10 mouse cellular contexts compared by ENCODE assay signal in genomic region chr14:64593564-64593963, GRCm38 (mm10).
DNase-seq lines count a peak whose midpoint lies in the region; ATAC-seq and TF ChIP-seq lines count a peak whose summit lies in the region.
"Had no signal": no experiment of that assay in that cellular context is flagged by ENCODE, and none has a peak within 500 bp of the region (broad histone marks: within the 10 kb centered on the region; RNA-seq: fewer than 3 reads in every experiment).

No protein-coding gene starts in this region.

- peak; percentile 9; the same call in 1 of the 2 replicates for ATAC-seq in hindbrain, embryonic 16.5 days
- no peak for ATAC-seq in midbrain, embryonic 14.5 days (ENCODE audit: low FRiP score, low TSS enrichment)

- WGBS in hindbrain, embryonic 16.5 days, result 11% methylated on average over 4 of the region's 4 CpGs
- 9% methylated on average over 4 of the region's 4 CpGs for WGBS in midbrain, embryonic 14.5 days

- H3K9ac ChIP-seq in ES-E14 (ENCODE audit: insufficient read depth, low read depth, low read length, poor library complexity, severe bottlenecking), result no peak overlapping the region
- H3K9ac ChIP-seq in hindbrain, embryonic 16.5 days (ENCODE audit: low read depth, low read length), result peak overlapping the region; percentile 88
- peak overlapping the region; percentile 100 for H3K9ac ChIP-seq in midbrain, embryonic 14.5 days (replicated peaks; ENCODE audit: low read length)
- H3K9ac ChIP-seq: limb, embryonic 12.5 days had no signal

- H3K4me3 ChIP-seq in ES-E14 (ENCODE audit: insufficient read depth in 1 of 2, low read depth in 1 of 2, low read length in 2 of 2, poor library complexity in 1 of 2, severe bottlenecking in 1 of 2), result no peak overlapping the region
- H3K4me3 ChIP-seq in hindbrain, embryonic 16.5 days (ENCODE audit: low read length), result peak overlapping the region; percentile 73
- peak overlapping the region; percentile 87 for H3K4me3 ChIP-seq in midbrain, embryonic 14.5 days (replicated peaks; ENCODE audit: low read depth, low read length)
- H3K4me3 ChIP-seq: limb, embryonic 12.5 days had no signal

- peaks cover 13 to 34% of the 10 kb centered on the region in 2 experiments for H3K4me1 ChIP-seq in ES-E14 (ENCODE audit: control insufficient read depth in 2 of 2, insufficient read depth in 2 of 2, low read length in 2 of 2, poor library complexity in 1 of 2)
- H3K4me1 ChIP-seq in hindbrain, embryonic 16.5 days (ENCODE audit: control insufficient read depth, insufficient read depth, low read depth, low read length), result peaks cover 27% of the 10 kb centered on the region
- H3K4me1 ChIP-seq in midbrain, embryonic 14.5 days (ENCODE audit: control insufficient read depth, insufficient read depth, low read length), result peaks cover 45% of the 10 kb centered on the region

- H3K27me3 ChIP-seq in hindbrain, embryonic 16.5 days (replicated peaks; ENCODE audit: control insufficient read depth, insufficient read depth, low read length), result no peaks in the 10 kb centered on the region
- no peaks in the 10 kb centered on the region for H3K27me3 ChIP-seq in midbrain, embryonic 14.5 days (ENCODE audit: control insufficient read depth, insufficient read depth, low read length)

- 0 out of 2 replicates have a peak, but pooled peaks cover 2% of the 10 kb centered on the region for H3K36me3 ChIP-seq in ES-E14 (ENCODE audit: control insufficient read depth, insufficient read depth, low read length, poor library complexity, severe bottlenecking)
- no peaks in the 10 kb centered on the region for H3K36me3 ChIP-seq in hindbrain, embryonic 16.5 days (ENCODE audit: control insufficient read depth, insufficient read depth, low read length)
- peaks cover 43% of the 10 kb centered on the region for H3K36me3 ChIP-seq in midbrain, embryonic 14.5 days (ENCODE audit: control insufficient read depth, insufficient read depth, low read length)
- H3K36me3 ChIP-seq: limb, embryonic 12.5 days had no signal

- H3K9me3 ChIP-seq in ES-E14 (ENCODE audit: control insufficient read depth, insufficient read depth, low read depth, low read length), result no peaks in the 10 kb centered on the region
- H3K9me3 ChIP-seq in hindbrain, embryonic 16.5 days (ENCODE audit: control insufficient read depth, low read length), result no peaks in the 10 kb centered on the region
- H3K9me3 ChIP-seq in midbrain, embryonic 14.5 days (ENCODE audit: control insufficient read depth, low read length), result no peaks in the 10 kb centered on the region
- H3K9me3 ChIP-seq: limb, embryonic 12.5 days had no signal

- H3K27ac ChIP-seq in ES-E14 (ENCODE audit: insufficient read depth, low read depth, low read length, poor library complexity, severe bottlenecking), result peak overlapping the region; percentile 71; the same call in 1 of the 2 replicates
- peak overlapping the region; percentile 100 for H3K27ac ChIP-seq in hindbrain, embryonic 16.5 days (ENCODE audit: low read depth, low read length)
- peak overlapping the region; percentile 100 for H3K27ac ChIP-seq in midbrain, embryonic 14.5 days (replicated peaks; ENCODE audit: low read depth, low read length)
- H3K27ac ChIP-seq: limb, embryonic 12.5 days had no signal

- in situ Hi-C loops in ES-E14 (cut with MboI; ENCODE audit: low sequenced_read_pairs in 2 of 2, unreplicated experiment in 2 of 2), result loop anchor here in 1 of 2 experiments (25.0 kb wide), 1 partner anchor 1356 kb away; no protein-coding TSS in a partner anchor

- peak overlapping the region; percentile 92 for H3K4me2 ChIP-seq in hindbrain, embryonic 16.5 days (ENCODE audit: low read length)
- peak overlapping the region; percentile 75 for H3K4me2 ChIP-seq in midbrain, embryonic 14.5 days (ENCODE audit: low read length)
- H3K4me2 ChIP-seq: limb, embryonic 12.5 days had no signal

- no peak for DNase-seq in ES-E14 (ENCODE audit: low read depth, low spot score)
- DNase-seq in cerebellum, postnatal 25 days, result peak; percentile 75 to 80
- DNase-seq in midbrain, embryonic 14.5 days, result peak; percentile 74
- no peak for DNase-seq in natural killer cell, adult 2 months (ENCODE audit: low spot score in 2 of 2)
- DNase-seq in heart, postnatal 4 days, result no peak
- no peak for DNase-seq in spleen, adult 18-20 months
- no peak for DNase-seq in c-Kit-positive CD71-positive TER-119-positive erythroid progenitor cells, embryonic 14.5 days (ENCODE audit: low spot score)
- DNase-seq: thymus, adult 2 months had no signal

TF ChIP-seq in ES-E14, 5 proteins besides CTCF, POLR2A, EP300 and RAD21:
- TF ChIP-seq ZC3H11A (IDR thresholded peaks at IDR 0.05; ENCODE audit: borderline replicate concordance, low read depth, low read length) (no peak), ZNF384 (IDR thresholded peaks at IDR 0.05; ENCODE audit: low read depth, low read length) (no peak), MAFK (IDR thresholded peaks at IDR 0.05; ENCODE audit: insufficient read depth, low read depth, low read length) (no peak), CHD2 (IDR thresholded peaks at IDR 0.05; ENCODE audit: low read depth, low read length) (no peak), HCFC1 (IDR thresholded peaks at IDR 0.05; ENCODE audit: borderline replicate concordance, insufficient read depth, low read length) (no peak)

Comparison
In these comparisons a context has a peak if more than half of its experiments do, and no peak if none do; other contexts are left out.
1. DNase-seq: peak in cerebellum, postnatal 25 days (2 of 2) and midbrain, embryonic 14.5 days (single experiment); none in ES-E14 (single experiment), natural killer cell, adult 2 months (0 of 2), heart, postnatal 4 days (single experiment), spleen, adult 18-20 months (0 of 2) and c-Kit-positive CD71-positive TER-119-positive erythroid progenitor cells, embryonic 14.5 days (single experiment).
2. H3K4me3 ChIP-seq: peak in hindbrain, embryonic 16.5 days (single experiment) and midbrain, embryonic 14.5 days (single experiment); none in ES-E14 (0 of 2).
3. Peak in every context shown above with its lines, with median percentiles within 50 percentile points of each other: H3K27ac ChIP-seq.